Mouse (Mus musculus) lung, embryonic 15.5 days (tissue): ENCODE measurements around the gene Siah2. TPM values are rescaled to one million over a fixed set of nuclear protein-coding genes. Genes with fewer than 3 reads are reported as not detected.
A peak's percentile ranks its signal among the peaks of the same experiment; 100 is the strongest.

Source experiments
- ATAC-seq: fragments of 200-750 bp; cut with Nextera tagmentation; 2 replicates; pipeline ENCODE4 v1.8.0; 2017; ENCODE audit warnings: moderate number of reproducible peaks, borderline replicate concordance; ENCODE audit not compliant: low FRiP score, low TSS enrichment; ENCODE audit errors: extremely low read depth
- H3K27ac ChIP-seq: fragments of 300-500 bp; sonication (generic); 2 replicates; pipeline ENCODE4 v1.5.1; 2015; ENCODE audit warnings: moderate library complexity, mild to moderate bottlenecking, inconsistent platforms
- H3K27me3 ChIP-seq: fragments of 300-500 bp; sonication (generic); 2 replicates; pipeline ENCODE4 v1.6.1; 2015; ENCODE audit warnings: inconsistent platforms
- H3K36me3 ChIP-seq: fragments of 300-500 bp; sonication (generic); 2 replicates; pipeline ENCODE4 v1.6.1; 2015; ENCODE audit warnings: inconsistent platforms
- H3K4me1 ChIP-seq: fragments of 300-500 bp; sonication (generic); 2 replicates; pipeline ENCODE4 v1.6.1; 2015; ENCODE audit warnings: inconsistent platforms
- H3K4me2 ChIP-seq: fragments of 300-500 bp; sonication (generic); 2 replicates; pipeline ENCODE4 v1.6.1; 2015; ENCODE audit warnings: inconsistent platforms, mild to moderate bottlenecking, moderate library complexity
- H3K4me3 ChIP-seq: fragments of 300-500 bp; sonication (generic); 2 replicates; pipeline ENCODE4 v1.5.1; 2015; ENCODE audit warnings: mild to moderate bottlenecking, inconsistent platforms
- H3K9ac ChIP-seq: fragments of 300-500 bp; sonication (generic); 2 replicates; pipeline ENCODE4 v1.6.1; 2015; ENCODE audit warnings: inconsistent platforms
- H3K9me3 ChIP-seq: fragments of 300-500 bp; sonication (generic); 2 replicates; pipeline ENCODE4 v1.6.1; 2016; ENCODE audit warnings: inconsistent platforms
- WGBS: fragments of 180-500 bp; shearing (Covaris S2); methylation state at CpG from one replicate; pipeline ENCODE4 v1.1.7; 2015; 5-methylcytosine and 5-hydroxymethylcytosine counted together
- polyA plus RNA-seq: library from polyadenylated mRNA; unstranded; fragments of >200 nt; fragmentation: Nextera tagmentation; extraction: Ambion mirVana; gene quantifications from 2 replicates; pipeline ENCODE4 v1.2.1, GENCODE M21; 2015

The Siah2 gene
- polyA plus RNA-seq, result 5.0 and 5.2 TPM in 2 replicates

DNA sequence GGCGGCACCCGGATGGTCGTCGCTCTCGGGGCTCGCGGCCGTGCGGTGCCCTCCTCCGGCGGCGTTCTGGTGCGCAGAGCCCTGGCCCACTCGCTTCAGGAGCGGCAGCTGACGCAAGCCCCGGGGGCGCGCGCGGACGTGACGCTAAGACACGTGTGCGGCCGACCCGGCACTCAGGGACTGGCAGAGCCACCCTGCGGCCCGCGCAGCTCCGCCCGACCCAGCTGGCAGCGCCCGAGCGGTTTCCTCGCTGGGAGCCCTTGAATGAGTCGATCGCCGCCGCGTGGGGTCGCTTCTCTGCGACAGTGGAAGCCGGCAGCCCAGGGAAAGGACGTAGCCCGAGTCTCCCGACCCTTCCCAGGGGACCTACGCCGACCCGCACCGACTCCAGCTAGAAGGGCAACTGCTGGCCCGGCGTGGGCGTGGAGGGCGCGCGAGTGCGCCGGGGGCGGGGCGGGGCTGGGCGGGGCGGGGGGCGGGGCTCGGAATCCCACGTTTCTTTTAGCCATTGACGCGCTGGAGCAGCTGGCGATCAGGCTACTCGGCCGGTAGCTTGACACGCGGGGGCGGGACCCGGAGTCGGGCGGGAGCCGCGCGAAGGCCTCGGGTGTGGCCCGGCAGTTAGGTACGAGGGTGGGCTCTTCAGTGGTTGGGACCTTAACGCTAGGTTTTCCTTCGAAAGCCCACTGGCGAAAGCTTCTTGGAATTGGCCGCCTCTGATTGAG lies at the start of gene Siah2:
Gene Siah2, minus strand, starts transcription at position 404 of the 725 bp plus-strand sequence.
- 0% methylated on average over 73 of the region's 87 CpGs for WGBS
- Histone ChIP-seq H3K27ac (peak within 1 kb of the TSS; percentile 94), H3K9me3 (no peaks in the 10 kb centered on the region), H3K27me3 (no peaks in the 10 kb centered on the region), H3K4me2 (peak within 1 kb of the TSS; percentile 97), H3K36me3 (no peaks in the 10 kb centered on the region), H3K4me3 (peak within 1 kb of the TSS; percentile 93), H3K4me1 (peaks cover 10% of the 10 kb centered on the region), H3K9ac (peak within 1 kb of the TSS; percentile 78)
- ATAC-seq, result peak; percentile 95

DNA sequence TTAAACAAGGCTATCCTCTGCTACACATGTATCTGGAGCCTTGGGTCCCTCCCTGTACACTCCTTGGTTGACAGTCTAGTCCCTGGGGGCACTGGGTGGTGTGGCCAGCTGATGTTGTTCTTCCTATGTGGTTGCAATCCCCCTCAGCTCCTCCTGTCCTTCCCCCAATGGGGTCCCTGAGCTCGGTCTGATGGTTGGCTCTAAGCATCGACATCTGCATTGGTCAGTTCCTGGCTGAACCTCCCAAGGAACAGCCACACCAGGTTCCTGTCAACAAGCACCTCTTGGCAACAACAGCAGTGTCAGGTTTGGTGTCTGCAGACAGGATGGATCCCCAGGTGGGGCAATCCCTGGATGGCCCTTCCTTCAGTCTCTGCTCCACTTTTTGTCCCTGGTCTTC lies 47.3 kb upstream of the Siah2 start:
- Histone ChIP-seq H3K36me3 (no peaks in the 10 kb centered on the region), H3K9ac (no peak overlapping the region), H3K27ac (no peak overlapping the region), H3K27me3 (no peaks in the 10 kb centered on the region), H3K4me3 (no peak overlapping the region), H3K4me2 (no peak overlapping the region), H3K9me3 (no peaks in the 10 kb centered on the region), H3K4me1 (no peaks in the 10 kb centered on the region)
- no peak for ATAC-seq
- WGBS, result 26% methylated on average over 2 of the region's 2 CpGs

GRCm38 (mm10) chr3:58738346-58739089 lies 46.3 kb upstream of the Siah2 start:
- no peak for ATAC-seq
- Histone ChIP-seq H3K9ac (no peak overlapping the region), H3K27ac (no peak overlapping the region), H3K27me3 (no peaks in the 10 kb centered on the region), H3K4me2 (no peak overlapping the region), H3K4me3 (no peak overlapping the region), H3K9me3 (no peaks in the 10 kb centered on the region), H3K4me1 (no peaks in the 10 kb centered on the region), H3K36me3 (no peaks in the 10 kb centered on the region)
- WGBS, result 16% methylated on average over 6 of the region's 6 CpGs

GRCm38 (mm10) chr3:58731520-58731919 lies 39.3 kb upstream of the Siah2 start:
- H3K4me1 ChIP-seq, result no peaks in the 10 kb centered on the region; the same call in 1 of the 2 replicates
- H3K9ac ChIP-seq, result no peak overlapping the region
- H3K4me2 ChIP-seq, result no peak overlapping the region
- H3K27me3 ChIP-seq, result no peaks in the 10 kb centered on the region
- H3K4me3 ChIP-seq, result no peak overlapping the region
- H3K9me3 ChIP-seq, result no peaks in the 10 kb centered on the region
- no peak for ATAC-seq
- no peak overlapping the region for H3K27ac ChIP-seq
- H3K36me3 ChIP-seq, result no peaks in the 10 kb centered on the region
- 69% methylated on average over 5 of the region's 5 CpGs for WGBS

- H3K4me2 ChIP-seq, result no peak overlapping the region
- no peaks in the 10 kb centered on the region for H3K27me3 ChIP-seq
- no peak overlapping the region for H3K27ac ChIP-seq
- no peak overlapping the region for H3K9ac ChIP-seq
- H3K36me3 ChIP-seq, result no peaks in the 10 kb centered on the region
- H3K4me3 ChIP-seq, result no peak overlapping the region
- no peaks in the 10 kb centered on the region for H3K9me3 ChIP-seq
- H3K4me1 ChIP-seq, result no peaks in the 10 kb centered on the region; the same call in 1 of the 2 replicates
- no peak for ATAC-seq
- WGBS, result 79% methylated on average over 3 of the region's 3 CpGs
Measured at GRCm38 (mm10) chr3:58730580-58730979, 38.4 kb upstream of the Siah2 start.

DNA sequence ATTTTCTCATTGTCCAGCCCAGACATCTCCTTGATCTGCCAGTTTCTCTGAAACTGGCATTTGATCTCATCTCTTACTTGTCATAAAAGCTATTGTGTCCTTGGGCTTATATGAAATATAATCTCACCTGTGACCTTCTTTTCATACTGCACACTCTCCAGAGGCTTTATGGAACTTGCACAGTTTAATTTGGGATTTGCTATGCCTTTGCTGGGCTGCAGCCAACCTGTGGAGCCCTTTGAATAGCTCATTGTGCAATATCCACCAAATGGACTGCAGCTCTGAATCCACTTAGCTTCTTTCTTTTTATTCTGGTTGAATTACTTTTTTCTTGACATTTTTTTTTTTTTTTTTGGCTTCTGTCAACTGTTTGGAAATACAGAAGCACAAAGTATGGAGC lies 37.3 kb upstream of the Siah2 start:
- Histone ChIP-seq H3K36me3 (no peaks in the 10 kb centered on the region), H3K9me3 (no peaks in the 10 kb centered on the region), H3K4me1 (no peaks in the 10 kb centered on the region; the same call in 1 of the 2 replicates), H3K4me3 (no peak overlapping the region), H3K4me2 (no peak overlapping the region), H3K9ac (no peak overlapping the region), H3K27ac (no peak overlapping the region), H3K27me3 (no peaks in the 10 kb centered on the region)
- no peak for ATAC-seq

GRCm38 (mm10) chr3:58727601-58728000 lies 35.4 kb upstream of the Siah2 start:
- Histone ChIP-seq H3K36me3 (no peaks in the 10 kb centered on the region), H3K4me2 (no peak overlapping the region), H3K4me3 (no peak overlapping the region), H3K9me3 (no peaks in the 10 kb centered on the region), H3K27ac (no peak overlapping the region), H3K4me1 (no peaks in the 10 kb centered on the region; the same call in 1 of the 2 replicates), H3K9ac (no peak overlapping the region), H3K27me3 (no peaks in the 10 kb centered on the region)
- ATAC-seq, result no peak
- 75% methylated on average over 4 of the region's 4 CpGs for WGBS

DNA sequence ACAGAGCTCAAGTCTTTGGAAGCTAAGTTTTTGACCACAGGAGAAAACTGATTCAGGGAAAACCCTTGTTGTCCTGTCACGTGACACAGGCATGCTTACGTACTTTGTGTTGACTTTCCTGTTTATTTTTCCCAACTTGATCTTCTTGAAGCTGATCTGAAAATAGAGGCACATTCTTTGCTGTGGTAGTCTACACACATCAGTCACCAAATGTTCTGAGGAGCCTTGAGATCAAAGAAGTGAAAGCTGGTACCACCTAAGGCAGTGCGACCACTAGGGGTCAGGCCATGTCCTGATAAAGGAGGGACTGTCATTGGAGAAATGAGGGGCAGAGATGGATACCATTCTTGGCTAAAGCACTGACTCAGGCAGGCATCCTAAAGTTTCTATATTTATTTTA lies 34.8 kb upstream of the Siah2 start:
- Histone ChIP-seq H3K9ac (no peak overlapping the region), H3K36me3 (no peaks in the 10 kb centered on the region), H3K4me2 (no peak overlapping the region), H3K27ac (no peak overlapping the region), H3K9me3 (no peaks in the 10 kb centered on the region), H3K4me3 (no peak overlapping the region), H3K4me1 (no peaks in the 10 kb centered on the region; the same call in 1 of the 2 replicates), H3K27me3 (no peaks in the 10 kb centered on the region)
- 36% methylated on average over 3 of the region's 3 CpGs for WGBS
- ATAC-seq, result no peak

- 89% methylated on average over 3 of the region's 3 CpGs for WGBS
- Histone ChIP-seq H3K4me2 (no peak overlapping the region), H3K4me1 (no peaks in the 10 kb centered on the region; the same call in 1 of the 2 replicates), H3K9me3 (no peaks in the 10 kb centered on the region), H3K27me3 (no peaks in the 10 kb centered on the region), H3K36me3 (no peaks in the 10 kb centered on the region), H3K27ac (no peak overlapping the region), H3K4me3 (no peak overlapping the region), H3K9ac (no peak overlapping the region)
- ATAC-seq, result no peak
Measured at GRCm38 (mm10) chr3:58726374-58726773, 34.2 kb upstream of the Siah2 start.

- Histone ChIP-seq H3K4me2 (no peak overlapping the region), H3K4me3 (no peak overlapping the region), H3K4me1 (no peaks in the 10 kb centered on the region; the same call in 1 of the 2 replicates), H3K9me3 (no peaks in the 10 kb centered on the region), H3K36me3 (no peaks in the 10 kb centered on the region), H3K9ac (no peak overlapping the region), H3K27me3 (no peaks in the 10 kb centered on the region), H3K27ac (no peak overlapping the region)
- no peak for ATAC-seq
Measured at GRCm38 (mm10) chr3:58724815-58725214, 32.6 kb upstream of the Siah2 start.

DNA sequence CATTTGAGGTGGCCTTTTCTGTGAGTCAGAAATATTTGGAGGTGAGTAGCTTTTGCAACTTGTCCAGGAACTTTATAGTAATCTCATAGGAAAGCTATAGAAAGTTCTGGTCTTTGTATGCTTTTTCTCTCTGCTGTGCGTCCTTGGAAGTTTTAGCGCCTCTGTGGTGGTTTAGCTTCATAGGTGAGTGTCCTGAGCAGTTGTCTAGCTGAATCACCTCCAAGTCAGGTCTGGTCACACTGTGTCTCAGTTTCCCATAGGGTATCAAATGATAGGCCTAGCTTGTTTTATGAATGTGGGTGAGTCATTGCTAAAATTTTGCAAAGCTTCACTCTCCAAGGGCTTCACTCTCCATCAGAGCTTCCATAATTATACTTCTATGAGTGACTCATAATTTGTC lies 31.5 kb upstream of the Siah2 start:
- no peaks in the 10 kb centered on the region for H3K27me3 ChIP-seq
- 81% methylated on average over 2 of the region's 2 CpGs for WGBS

DNA sequence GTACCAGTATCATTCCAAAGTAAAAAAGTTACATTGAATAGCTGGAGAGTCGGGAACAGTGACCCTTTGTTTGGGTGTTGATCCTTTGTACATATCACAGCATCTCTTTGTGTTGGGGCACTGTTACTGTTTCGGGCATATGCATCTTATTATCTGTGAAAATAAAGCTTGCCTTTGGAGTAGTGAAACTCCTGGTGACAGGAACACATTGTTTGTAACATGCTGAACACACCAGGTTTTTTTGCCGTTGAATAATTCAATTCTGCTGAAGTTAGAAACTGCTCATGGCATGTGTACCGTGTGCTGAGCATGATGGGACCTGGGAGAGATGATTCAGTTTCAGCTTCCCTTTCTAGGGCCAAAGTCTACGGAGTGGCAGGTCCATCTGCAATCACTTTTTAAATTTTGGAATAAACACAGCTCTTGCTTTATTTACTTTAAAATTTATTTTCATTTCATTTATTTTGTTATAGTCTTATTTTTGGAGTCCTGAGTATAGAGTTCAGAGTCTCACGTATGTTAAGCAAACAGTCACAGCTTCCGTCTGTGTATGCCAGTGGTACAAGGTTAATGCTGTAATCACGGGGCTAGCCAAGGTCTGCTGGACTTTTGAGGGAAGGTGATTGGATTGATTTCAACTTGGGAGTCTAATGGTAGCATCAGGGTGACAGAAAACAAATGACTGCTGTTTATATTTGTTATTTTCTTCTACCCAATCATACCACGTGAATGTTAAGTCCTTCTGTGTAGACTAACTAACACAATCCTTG lies 27.4 kb upstream of the Siah2 start:
- no peak overlapping the region for H3K4me3 ChIP-seq
- H3K4me2 ChIP-seq, result no peak overlapping the region
- H3K9me3 ChIP-seq, result no peaks in the 10 kb centered on the region
- no peaks in the 10 kb centered on the region for H3K4me1 ChIP-seq
- 63% methylated on average over 9 of the region's 9 CpGs for WGBS
- H3K36me3 ChIP-seq, result no peaks in the 10 kb centered on the region
- no peak overlapping the region for H3K27ac ChIP-seq
- H3K9ac ChIP-seq, result no peak overlapping the region
- H3K27me3 ChIP-seq, result no peaks in the 10 kb centered on the region
- ATAC-seq, result no peak

More for the DNA sequence above, 31.5 kb upstream of the Siah2 start:
- no peak for ATAC-seq
- Histone ChIP-seq H3K9me3 (no peaks in the 10 kb centered on the region), H3K4me3 (no peak overlapping the region), H3K27ac (no peak overlapping the region), H3K36me3 (no peaks in the 10 kb centered on the region), H3K4me2 (no peak overlapping the region), H3K4me1 (no peaks in the 10 kb centered on the region), H3K9ac (no peak overlapping the region)
